Mouse (Mus musculus) G1E (cell line): ENCODE measurements at regions not wholly inside any gene's neighbourhood (a gene's known extent, or its start where the extent isn't known, plus 50 kb on each side); places are given as distances from the start of the nearest gene placed in this dataset.
"Not testable (repeated sequence)": the region's sequence is repeated elsewhere in the genome, so short reads cannot be mapped to it uniquely, and the experiment has no call there.

Source experiments
- ATAC-seq: 2 replicates; pipeline ENCODE4 v1.8.0; 2016; ENCODE audit warnings: mild to moderate bottlenecking; ENCODE audit not compliant: insufficient number of reproducible peaks, poor library complexity, low FRiP score, severe bottlenecking; ENCODE audit errors: extremely low read depth
- DNase-seq: peaks from one replicate; pipeline ENCODE4 v3.0.0; 2012; ENCODE audit warnings: low spot score
- H3K27me3 ChIP-seq: 2 replicates; pipeline ENCODE4 v1.6.1; 2012; ENCODE audit warnings: mild to moderate bottlenecking, low read length, inconsistent platforms; ENCODE audit not compliant: insufficient read depth
- H3K36me3 ChIP-seq: replicated peaks from 2 replicates; pipeline ENCODE3; 2012; ENCODE audit warnings: mild to moderate bottlenecking, inconsistent platforms
- H3K4me1 ChIP-seq: 2 replicates; pipeline ENCODE4 v1.6.1; 2012; ENCODE audit warnings: low read depth, low read length, inconsistent platforms, mixed read lengths; ENCODE audit not compliant: insufficient read depth
- H3K4me3 ChIP-seq: 2 replicates; pipeline ENCODE4 v1.5.1; 2012; ENCODE audit warnings: low read depth, mild to moderate bottlenecking, inconsistent platforms, low read length, moderate library complexity, mixed read lengths
- H3K9me3 ChIP-seq: replicated peaks from 2 replicates; pipeline ENCODE4 v1.6.1; 2012; ENCODE audit warnings: inconsistent platforms
- CTCF ChIP-seq: IDR thresholded peaks from 2 replicates; pipeline ENCODE4 v1.5.1; 2012; ENCODE audit warnings: low read depth, low read length, inconsistent platforms, mixed read lengths
- GATA1 ChIP-seq: IDR thresholded peaks from 2 replicates; pipeline ENCODE4 v1.6.1; 2012; ENCODE audit warnings: borderline replicate concordance, low read length, inconsistent platforms, mixed read lengths
- GATA2 ChIP-seq: IDR thresholded peaks from 2 replicates; pipeline ENCODE4 v1.6.1; 2012; ENCODE audit warnings: low read depth, low read length, inconsistent platforms, borderline replicate concordance
- POLR2AphosphoS5 ChIP-seq: IDR thresholded peaks from 2 replicates; pipeline ENCODE4 v1.6.1; 2012; ENCODE audit warnings: low read depth, low read length, inconsistent platforms; ENCODE audit not compliant: insufficient replicate concordance
- TAL1 ChIP-seq: conservative IDR thresholded peaks from 2 replicates; pipeline ENCODE4 v1.6.1; 2012; ENCODE audit warnings: low read depth, low read length, inconsistent platforms, mixed read lengths

GRCm38 (mm10) chr12:51147963-51148362 is 199.9 kb upstream of the G2e3 start:
- DNase-seq (no peak), ATAC-seq (no peak; the same call in 1 of the 2 replicates)
- Histone ChIP-seq H3K4me1 (no peaks in the 10 kb centered on the region), H3K9me3 (no peaks in the 10 kb centered on the region; the same call in 1 of the 2 replicates), H3K27me3 (no peaks in the 10 kb centered on the region), H3K4me3 (no peak overlapping the region), H3K36me3 (no peaks in the 10 kb centered on the region)
- TF ChIP-seq GATA2 = no peak
- no peak for TF ChIP-seq TAL1
- no peak for TF ChIP-seq POLR2AphosphoS5
- no peak for TF ChIP-seq GATA1
- no peak for TF ChIP-seq CTCF

GRCm38 (mm10) chr12:51143840-51144239 is 204.0 kb upstream of the G2e3 start:
- Histone ChIP-seq H3K9me3 (no peaks in the 10 kb centered on the region; the same call in 1 of the 2 replicates), H3K36me3 (no peaks in the 10 kb centered on the region), H3K4me1 (no peaks in the 10 kb centered on the region), H3K4me3 (no peak overlapping the region), H3K27me3 (no peaks in the 10 kb centered on the region)
- no peak for TF ChIP-seq POLR2AphosphoS5
- no peak for ATAC-seq
- DNase-seq = no peak

- ATAC-seq = no peak
- H3K4me1 ChIP-seq = no peaks in the 10 kb centered on the region
- no peaks in the 10 kb centered on the region; the same call in 1 of the 2 replicates for H3K9me3 ChIP-seq
- H3K36me3 ChIP-seq = no peaks in the 10 kb centered on the region
- no peaks in the 10 kb centered on the region for H3K27me3 ChIP-seq
- no peak for DNase-seq
- TF ChIP-seq CTCF = no peak
- no peak for TF ChIP-seq GATA1
- no peak for TF ChIP-seq GATA2
- no peak for TF ChIP-seq TAL1
- TF ChIP-seq POLR2AphosphoS5 = no peak
- H3K4me3 ChIP-seq = no peak overlapping the region
These were observed 204.7 kb upstream of the G2e3 start for GRCm38 (mm10) chr12:51143196-51143595.

GRCm38 (mm10) chr12:51133676-51134075 is 214.2 kb upstream of the G2e3 start:
- not testable (repeated sequence) for H3K27me3 ChIP-seq, DNase-seq

GRCm38 (mm10) chr12:51128274-51128673 is 219.6 kb upstream of the G2e3 start:
- TF ChIP-seq GATA1 = no peak
- no peak for TF ChIP-seq CTCF
- TF ChIP-seq TAL1 = no peak
- TF ChIP-seq POLR2AphosphoS5 = no peak
- no peak for TF ChIP-seq GATA2
- Histone ChIP-seq H3K27me3 (no peaks in the 10 kb centered on the region), H3K36me3 (no peaks in the 10 kb centered on the region), H3K9me3 (peaks cover 5% of the 10 kb centered on the region; the same call in 1 of the 2 replicates), H3K4me1 (no peaks in the 10 kb centered on the region), H3K4me3 (no peak overlapping the region)
- ATAC-seq (no peak), DNase-seq (no peak)

More at GRCm38 (mm10) chr12:51133676-51134075, 214.2 kb upstream of the G2e3 start:
- not testable (repeated sequence) for H3K36me3 ChIP-seq, H3K4me1 ChIP-seq, ATAC-seq, H3K4me3 ChIP-seq, H3K9me3 ChIP-seq

- H3K9me3 ChIP-seq = peaks cover 13% of the 10 kb centered on the region
- H3K4me3 ChIP-seq = no peak overlapping the region
- ATAC-seq (no peak), DNase-seq (no peak)
- TF ChIP-seq CTCF = no peak
- TF ChIP-seq TAL1 = no peak
- no peaks in the 10 kb centered on the region for H3K36me3 ChIP-seq
- H3K27me3 ChIP-seq = no peaks in the 10 kb centered on the region
- no peaks in the 10 kb centered on the region for H3K4me1 ChIP-seq
These were observed 229.1 kb upstream of the G2e3 start for GRCm38 (mm10) chr12:51118781-51119180.

- no peak for ATAC-seq
- TF ChIP-seq POLR2AphosphoS5 = no peak
- no peak for TF ChIP-seq TAL1
- TF ChIP-seq GATA2 = no peak
- TF ChIP-seq CTCF = no peak
- TF ChIP-seq GATA1 = no peak
- Histone ChIP-seq H3K4me1 (no peaks in the 10 kb centered on the region), H3K36me3 (no peaks in the 10 kb centered on the region), H3K27me3 (no peaks in the 10 kb centered on the region), H3K4me3 (no peak overlapping the region), H3K9me3 (peaks cover 13% of the 10 kb centered on the region)
- no peak for DNase-seq
These were observed 229.7 kb upstream of the G2e3 start for GRCm38 (mm10) chr12:51118021-51118694.
